Mouse (Mus musculus) left cerebral cortex, adult 11 months (tissue): Measurements from ENCODE around the gene Ubb.
"Not testable (repeated sequence)": the region's sequence is repeated elsewhere in the genome, so short reads cannot be mapped to it uniquely, and the experiment has no call there.

Experiments
- DNase-seq: peaks from one replicate; pipeline ENCODE4 v3.0.0; 2022; ENCODE audit warnings: low spot score

Ubb gene

DNA sequence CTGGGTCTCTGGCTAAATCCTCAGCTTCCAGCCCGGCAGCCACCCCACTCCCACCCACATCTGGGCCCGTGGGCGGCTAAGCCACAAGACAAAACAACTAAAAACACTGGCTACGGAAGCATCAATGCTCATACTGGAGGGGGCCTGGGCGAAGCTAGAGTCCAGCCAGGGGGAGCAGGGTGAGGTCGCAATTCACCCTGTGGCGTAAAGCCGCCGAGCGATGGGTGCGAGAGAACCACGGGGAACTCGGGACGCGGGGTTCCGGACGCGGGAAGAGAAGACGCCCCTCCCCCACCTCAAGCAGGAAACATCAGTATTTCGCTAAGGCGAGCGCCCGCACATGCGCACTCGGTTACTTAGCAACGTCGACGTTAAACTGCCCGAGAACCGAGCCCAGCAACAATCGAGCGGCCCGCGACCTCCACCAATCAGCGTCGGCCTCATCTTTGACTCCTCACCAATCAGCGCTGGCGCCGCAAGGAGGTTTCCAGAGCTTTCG lies at the start of gene Ubb:
Ubb (plus strand) TSS at position 445 of the 499 bp plus-strand sequence.
- peak; percentile 99 for DNase-seq

DNA sequence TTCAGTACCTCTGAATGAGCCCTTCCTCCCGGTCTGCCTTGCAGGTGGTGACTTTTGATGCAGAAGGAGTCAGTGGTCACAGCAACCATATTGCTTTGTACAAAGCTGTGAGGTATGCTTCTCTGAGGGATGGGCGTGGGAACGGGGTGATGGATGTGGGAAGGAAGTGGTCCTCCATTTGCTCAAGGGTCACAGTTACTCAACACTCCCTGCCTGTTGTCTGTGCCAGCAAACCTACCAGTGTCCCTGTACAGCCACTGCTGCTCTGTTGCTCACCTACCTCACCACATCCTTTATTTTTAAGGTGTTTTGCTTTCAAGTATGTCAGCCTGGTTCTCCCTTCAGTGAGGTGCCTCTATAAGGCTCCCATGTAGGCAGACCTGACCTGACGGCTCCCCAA lies 43.3 kb upstream of the Ubb start:
- DNase-seq = no peak

DNA sequence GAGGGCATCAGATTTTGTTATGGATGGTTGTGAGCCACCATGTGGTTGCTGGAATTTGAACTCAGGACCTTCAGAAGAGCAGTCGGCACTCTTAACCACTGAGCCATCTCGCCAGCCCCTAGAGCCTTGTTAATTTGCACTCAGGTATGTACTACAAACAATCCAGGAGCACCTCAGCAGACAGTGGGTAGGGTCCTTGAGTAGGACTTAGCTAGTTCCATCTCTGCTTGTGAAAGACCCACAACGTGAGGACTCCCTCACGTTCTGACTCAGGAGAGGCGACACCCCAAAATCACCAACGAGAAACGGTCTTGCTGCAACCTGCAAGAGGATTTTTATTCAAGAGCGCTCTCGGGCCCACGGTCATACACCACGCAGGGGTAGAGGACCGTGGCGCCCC lies 42.6 kb upstream of the Ubb start:
- DNase-seq = not testable (repeated sequence)

DNA sequence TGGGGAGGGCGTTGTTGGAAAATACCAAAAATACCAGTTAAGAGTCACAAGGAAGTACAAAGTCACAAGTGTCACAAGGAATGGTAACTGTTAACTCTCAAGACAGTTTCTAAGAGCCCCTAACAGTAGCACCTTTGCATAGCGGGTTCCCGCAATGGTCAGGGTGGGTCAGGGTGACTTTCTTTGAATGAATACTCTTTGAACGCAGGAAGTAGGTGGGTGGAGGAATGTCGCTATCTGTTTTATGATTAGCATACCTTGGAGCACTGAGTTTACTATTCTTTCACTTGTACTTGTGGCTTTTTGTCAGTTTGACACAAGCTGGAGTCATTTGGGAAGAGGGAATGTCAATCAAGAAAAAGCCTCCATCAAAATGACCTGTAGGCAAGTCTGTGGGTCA lies 42.2 kb upstream of the Ubb start:
- not testable (repeated sequence) for DNase-seq

DNA sequence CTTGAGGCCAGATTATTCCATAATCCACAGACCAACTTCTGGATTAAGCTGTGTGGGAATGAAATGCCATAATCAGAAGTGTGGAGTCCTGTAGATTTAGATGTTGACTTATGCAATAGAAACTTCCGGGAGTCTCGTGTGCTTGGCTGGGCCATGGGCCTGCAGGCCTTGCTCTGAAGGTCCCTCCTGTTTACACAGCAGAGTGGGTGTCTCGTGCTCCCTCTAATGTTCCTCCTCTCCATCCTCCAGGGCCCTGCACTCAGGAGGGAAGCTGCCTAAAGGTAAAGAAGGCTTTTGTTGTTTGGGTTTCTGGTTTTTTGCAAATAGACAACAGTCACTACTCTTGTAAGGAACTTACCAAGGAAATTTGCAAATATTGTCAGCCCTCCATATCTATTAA lies 41.4 kb upstream of the Ubb start:
- DNase-seq = no peak

DNA sequence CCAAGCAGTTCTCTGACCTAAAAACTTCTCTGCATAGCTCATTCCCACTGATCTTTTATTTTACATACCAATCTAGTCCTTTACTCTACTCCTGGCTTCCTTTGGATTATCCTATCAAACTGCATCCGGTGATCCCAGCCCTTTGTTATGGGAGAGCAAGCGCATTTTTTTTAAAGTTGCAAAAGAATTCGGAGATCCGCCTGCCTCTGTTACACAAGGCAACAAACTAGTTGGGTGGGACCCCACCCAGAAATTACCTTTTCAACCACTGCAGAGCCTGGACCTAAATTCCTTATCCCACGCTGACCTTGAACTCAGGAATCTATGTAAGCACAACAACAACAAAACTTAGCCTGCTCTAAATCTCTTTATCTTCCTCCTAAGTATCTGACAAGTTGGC lies 40.0 kb upstream of the Ubb start:
- DNase-seq = no peak

DNA sequence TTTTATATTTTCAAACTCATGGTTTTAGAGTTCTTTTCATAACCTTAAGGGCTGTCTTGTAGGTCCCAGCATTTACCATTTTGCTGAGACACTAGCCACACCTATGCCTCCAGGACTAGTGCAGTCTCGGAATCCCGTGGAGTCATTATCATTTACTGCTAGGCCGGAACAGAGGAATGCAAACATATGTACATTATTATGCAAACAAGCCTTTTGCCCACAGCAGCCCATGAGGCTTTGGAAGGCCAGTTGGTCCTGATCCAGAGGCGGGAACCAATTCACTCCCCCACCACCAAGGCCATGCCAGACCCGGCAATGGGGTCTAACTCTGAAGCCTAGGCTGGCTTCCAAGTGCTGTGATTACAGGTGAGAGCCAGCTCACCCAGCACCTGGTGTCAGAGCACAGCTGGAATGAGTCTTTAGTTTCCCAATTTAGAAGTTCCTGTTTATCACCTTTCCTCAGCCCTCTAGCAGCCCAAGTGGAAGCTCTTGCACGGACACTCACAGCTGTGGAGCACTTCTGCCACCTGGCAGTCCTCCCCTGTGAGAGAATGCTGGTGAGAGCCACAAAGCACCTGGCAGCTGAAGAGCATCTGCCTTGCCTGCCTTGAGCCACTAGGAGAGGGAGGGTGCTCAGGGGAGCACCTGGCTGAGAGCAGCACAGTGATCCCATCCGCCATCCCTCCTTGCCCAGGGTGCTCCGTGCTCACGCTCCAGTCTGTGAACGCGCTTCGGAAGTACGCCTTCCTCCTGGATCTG lies 39.3 kb upstream of the Ubb start:
- no peak for DNase-seq

DNA sequence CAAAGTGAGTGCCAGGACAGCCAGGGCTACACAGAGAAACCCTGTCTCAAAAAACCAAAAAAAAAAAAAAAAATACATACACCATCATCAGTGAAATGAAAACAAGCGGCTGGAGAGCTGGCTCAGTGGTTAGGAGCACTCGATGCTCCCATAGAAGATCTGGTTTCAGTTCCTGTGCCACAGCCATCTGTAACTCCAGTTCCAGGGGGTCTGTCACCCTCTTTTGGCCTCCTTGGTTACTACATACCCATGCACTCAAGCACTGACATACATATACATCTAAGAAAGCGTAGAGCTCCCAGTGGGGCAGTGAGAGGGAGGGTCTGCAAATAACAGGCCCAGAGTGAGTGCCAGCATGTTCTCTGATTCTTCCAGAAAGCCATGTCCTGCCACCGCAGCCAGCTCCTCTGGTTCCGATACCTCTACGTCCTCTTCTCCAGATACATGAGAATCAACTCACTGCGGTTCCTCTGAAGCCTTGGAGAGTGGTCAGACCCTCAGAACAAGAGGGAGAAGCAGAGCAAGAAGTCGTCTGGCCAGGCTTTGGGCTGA lies 38.4 kb upstream of the Ubb start:
- DNase-seq = no peak

DNA sequence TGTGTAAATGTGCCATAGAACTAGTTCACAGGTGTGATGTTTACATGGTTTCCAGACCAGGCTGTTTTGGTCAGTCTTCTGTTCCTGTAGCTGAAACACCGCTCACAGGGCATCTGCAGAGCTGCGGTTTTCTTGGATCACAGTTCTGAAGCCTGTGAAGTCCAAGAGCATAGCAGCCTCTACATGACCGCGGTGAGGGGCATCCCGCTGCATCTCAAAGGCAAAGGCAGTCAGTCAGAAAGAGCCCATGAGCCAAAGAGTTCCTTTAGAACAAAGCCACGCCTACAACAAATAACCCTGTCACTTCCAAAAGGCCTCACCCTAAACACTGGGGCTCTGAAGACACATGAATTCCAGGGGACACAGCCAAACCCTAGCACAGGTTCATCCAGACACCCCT lies 37.7 kb upstream of the Ubb start:
- DNase-seq = no peak

DNA sequence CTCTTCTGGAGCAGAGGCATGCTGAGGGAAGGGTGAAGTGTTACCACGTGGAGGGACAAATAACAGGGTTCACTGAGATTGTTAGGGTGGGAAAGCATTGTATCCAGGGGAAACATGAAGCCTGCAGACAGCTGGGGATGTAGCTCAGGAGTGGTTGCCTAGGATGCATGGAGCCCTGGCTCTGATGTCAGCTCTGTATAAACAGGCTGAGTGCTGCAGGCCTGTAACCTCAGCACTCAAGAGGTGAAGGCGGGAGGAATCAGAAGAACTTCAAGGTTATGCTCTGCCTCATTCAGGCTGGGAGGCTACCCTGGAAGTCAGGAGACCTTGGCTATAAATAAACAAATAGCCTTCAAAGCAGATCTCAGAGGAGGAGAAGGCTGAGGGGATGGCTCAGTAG lies 32.0 kb upstream of the Ubb start:
- no peak for DNase-seq

DNA sequence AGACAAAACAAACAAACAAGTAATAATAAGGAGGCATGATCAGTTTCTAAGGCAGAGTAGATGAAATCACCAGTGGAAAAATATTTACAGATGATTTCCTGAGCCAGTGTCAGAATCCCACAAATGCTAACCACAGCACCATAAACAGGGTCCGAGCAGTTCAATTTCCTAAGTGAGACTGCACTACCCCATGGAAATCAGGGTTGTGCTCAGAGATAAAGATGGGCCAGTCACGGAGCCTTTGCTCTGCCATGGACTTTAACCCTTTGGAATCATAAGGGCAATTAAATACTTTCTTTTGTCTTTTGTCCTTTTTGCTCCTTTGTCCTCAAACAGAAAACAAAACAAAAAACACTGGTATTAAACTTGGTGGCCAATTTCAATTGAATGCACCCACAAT lies 28.7 kb upstream of the Ubb start:
- no peak for DNase-seq

DNA sequence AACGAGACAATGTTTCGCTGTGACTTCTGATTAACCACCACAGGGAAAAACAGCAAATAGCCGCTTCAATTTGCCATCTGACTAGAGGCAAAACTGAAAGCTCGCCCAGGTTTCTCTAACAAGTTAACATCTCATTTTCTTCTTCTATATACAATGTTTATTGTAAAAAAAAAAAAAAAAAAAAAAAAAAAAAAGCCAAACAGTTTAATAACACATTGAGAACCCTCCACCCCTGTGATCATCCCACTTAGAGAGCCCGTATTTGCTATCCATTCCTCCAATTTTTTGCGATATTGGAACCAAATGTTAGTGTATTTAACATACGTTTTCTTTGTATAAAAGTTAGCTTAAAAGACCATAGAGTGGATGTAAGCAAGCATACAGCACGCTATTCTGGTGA lies 13.9 kb upstream of the Ubb start:
- no peak for DNase-seq

DNA sequence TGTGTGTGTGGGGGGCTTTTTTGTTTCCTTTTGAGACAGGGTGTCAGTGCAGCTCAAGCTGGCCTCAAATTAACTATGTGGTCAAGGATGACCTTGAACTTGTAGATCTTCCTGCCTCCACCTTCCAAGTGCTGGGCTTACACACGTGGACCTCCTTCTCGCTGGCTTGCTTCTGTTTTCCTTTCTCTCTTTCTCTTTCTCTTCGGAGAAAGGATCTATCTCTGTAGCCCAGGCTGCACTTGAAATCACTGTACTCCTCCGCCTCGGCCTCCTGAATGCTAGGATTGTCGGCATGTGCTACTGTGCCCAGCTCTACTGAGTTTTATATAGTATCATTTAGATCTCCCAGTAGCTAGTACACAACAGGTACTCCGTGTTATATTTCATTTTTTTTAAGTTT lies 13.4 kb upstream of the Ubb start:
- no peak for DNase-seq

DNA sequence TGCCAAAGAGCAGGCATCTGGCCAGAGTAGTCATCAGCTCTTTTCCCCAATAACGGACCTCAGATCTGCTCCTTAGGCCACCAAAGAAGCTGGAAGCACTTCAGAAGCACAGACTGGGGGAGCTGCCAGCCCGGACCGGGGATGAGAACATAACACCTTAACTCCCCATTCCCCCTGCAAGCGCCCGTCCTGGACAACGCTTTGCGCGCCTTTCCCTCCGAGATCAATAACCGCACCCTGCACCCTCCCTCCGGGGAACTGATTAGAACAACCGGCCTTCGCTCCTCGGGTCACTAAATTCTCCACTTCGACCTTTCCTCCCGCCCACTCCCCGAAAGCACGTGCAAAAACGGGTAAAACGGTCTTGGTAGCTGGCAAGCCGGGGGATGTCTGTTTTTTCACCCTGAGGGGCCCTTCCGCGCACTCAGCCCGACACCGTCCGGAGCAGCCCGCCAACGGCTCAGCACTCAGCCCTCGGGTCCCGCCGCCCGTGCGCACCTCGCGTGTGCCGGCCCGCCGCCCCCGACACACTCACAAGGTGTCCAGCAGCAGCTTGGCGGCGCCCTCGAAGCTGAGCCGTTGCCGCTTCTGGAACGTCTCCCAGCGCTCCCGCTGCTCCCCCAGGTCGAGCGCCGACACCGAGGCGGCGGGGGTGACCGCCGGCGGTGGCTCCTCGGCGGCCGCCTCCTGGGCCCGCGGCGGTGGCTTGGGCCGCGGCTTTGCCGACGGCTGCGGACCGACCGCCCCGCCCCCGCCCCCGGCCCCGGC lies 12.5 kb upstream of the Ubb start:
- no peak for DNase-seq

DNA sequence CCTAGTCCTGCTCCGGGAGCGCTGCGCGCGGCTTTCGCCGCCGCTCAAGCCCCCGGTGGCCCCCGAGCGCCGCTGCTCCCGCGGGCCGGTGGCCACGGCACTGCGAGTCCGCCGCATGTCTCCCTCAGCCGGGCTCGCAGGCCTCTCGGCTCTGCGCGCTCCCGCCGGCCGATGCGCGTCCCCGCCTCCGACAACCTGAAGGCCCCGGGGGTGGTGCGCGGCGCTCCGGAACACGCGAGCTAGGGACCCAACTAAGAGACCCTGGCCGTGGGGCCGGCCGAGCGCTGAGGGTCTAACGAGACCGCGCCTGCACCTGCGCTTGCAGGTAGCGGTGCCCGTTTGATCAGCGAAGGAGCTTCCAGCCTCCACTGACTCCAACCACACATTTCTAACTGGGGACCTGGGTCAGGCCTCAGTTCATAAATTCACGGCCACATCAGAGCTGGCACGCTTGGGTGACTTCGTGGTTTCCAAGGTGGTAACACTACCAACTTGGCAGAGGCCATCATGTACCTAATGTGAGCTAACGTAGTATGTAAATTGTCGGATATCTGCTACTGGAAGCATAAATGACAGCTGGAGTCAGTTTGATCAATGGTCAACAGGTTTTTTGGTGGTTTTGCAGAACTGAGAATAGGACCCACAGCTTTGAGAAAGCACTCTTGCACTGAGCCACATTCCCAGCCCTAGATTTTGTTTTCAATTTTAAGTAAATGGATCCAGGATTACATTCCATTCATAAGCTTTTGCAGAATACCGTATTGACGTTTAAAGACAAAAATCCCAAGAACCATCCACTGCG lies 11.7 kb upstream of the Ubb start, which contains the start of gene Cenpv:
Cenpv (minus strand) TSS at position 173 of the 802 bp plus-strand sequence.
- DNase-seq = peak; percentile 48

DNA sequence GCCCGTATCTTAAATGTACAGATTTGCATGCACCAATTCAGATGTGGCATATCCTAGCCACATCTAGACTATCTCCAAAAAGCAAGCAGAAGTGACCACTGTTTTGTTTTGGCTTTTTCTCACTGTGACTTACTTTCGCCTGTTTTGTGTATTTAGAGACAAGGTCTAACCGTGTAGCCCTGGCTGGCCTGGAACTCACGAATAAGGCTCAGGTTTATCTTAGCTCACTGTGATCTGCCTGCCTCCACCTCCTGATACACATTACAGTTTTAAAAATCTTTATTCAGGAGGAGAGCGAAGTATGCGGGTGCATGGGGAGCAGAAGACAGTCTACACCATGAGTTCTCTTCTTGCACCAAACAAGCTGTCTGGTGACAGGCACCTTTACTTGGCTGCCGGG lies 10.8 kb upstream of the Ubb start:
- no peak for DNase-seq

DNA sequence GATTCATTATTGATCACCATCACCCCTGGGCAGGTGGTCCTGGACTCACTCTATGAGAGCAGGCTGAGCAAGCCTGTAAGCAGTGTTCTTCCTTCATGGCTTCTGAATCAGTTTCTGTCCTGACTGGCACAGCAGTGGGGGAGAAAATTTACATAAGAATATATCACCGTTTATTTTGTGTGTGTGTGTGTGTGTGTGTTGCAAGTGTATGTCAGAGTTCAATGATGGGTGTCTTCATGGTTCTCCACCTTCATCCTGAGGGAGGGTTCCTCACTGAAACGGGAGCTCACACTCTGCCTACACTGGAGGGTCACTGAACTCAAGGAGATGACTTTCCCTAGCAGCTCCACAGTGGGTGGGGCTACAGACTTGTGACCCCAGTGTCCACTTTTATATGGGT lies 10.0 kb upstream of the Ubb start:
- no peak for DNase-seq

DNA sequence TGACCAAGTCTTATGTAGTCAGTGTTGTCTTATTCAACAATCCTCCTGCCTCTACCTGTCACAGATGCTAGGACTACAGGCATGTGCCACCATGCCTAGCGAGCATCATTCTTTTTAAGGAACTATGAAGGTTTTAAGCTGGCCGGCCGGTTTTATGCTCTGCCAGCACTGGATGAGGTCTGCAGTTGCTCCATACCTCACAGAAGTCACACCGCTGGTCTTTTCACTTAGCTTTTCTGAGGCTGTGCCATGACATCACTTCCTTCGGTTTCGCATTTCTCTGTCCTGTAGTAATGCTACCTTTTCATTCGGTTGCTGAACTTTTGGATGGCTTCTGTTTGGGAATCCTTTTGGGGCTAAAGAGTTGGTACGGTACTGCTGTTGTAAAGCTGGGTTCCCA lies 9.4 kb upstream of the Ubb start:
- DNase-seq = no peak

DNA sequence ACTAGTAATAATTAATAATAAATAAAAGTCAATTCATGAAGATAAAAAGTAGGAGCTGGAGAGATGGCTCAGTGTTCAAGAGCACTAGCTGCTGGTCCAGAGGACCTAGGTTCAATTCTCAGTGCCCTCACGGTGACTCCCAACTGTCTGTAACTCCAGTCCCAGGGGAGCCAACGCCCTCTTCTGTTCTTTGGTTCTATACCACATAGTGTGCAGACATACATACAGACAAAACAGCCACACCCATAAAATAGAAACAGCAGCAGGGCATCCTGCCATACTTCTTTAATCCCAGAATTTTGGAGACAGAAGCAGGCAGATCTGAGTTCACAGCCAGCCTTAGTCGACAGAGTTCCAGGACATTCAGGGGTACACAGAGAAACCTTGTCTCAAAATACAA lies 7.0 kb upstream of the Ubb start:
- DNase-seq = no peak

DNA sequence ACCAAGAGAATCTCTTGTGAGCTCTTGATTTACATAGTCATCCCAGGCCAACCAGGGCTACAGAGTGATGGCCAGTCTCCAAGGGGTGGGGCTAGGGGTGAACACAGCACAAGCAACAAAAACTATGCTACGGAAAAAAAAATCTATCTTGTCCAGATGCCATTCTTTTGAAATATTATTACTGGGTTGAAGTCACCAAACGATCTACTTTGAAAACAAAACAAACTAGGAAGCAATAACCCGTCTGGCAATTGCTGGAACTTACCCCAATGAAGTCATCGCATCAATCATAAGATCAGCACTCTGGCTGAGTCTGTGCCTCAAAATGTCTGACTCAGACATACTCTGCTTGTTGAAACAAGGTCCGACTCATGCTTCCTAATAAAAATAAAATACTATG lies 1.2 kb upstream of the Ubb start:
- peak; percentile 59 for DNase-seq

DNA sequence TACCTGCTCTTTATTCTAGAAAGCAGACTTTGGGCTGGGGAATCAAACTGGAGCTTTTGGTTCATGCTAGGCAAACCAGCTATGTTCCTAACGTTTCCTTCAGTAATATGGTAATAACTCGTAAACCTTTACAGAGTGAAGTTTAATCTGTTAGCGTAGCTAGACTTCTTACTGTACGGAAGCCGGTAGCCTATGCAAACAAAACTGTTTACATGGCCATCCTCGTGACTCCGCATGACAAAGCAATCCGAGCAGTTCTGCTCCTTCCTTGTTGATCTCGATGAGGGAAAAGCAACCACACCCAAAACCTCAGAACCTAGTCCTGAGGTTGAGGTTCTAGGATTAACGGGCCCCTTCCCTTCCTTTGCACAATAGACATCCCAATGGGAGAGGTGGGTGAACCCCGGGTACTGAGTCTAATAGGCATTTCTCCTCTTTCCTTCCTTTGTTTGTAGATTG lies 715 bp upstream of the Ubb start:
- DNase-seq = peak; percentile 43
